Mouse (Mus musculus) thymus, adult 2 months (tissue): ENCODE results near the gene Pemt. TPM values are rescaled to one million over a fixed set of nuclear protein-coding genes. Genes with fewer than 3 reads are reported as not detected.

ENCODE experiments used
- DNase-seq: peaks from one replicate; pipeline ENCODE4 v3.0.0; 2021
- H3K27ac ChIP-seq: fragments of 200-500 bp; 2 replicates; pipeline ENCODE4 v1.5.1; 2012; ENCODE audit warnings: low read length, control low read depth; ENCODE audit not compliant: control insufficient read depth, insufficient read depth
- H3K27me3 ChIP-seq: fragments of 200-500 bp; 2 replicates; pipeline ENCODE4 v1.6.1; 2012; ENCODE audit warnings: mild to moderate bottlenecking, low read length, moderate library complexity, mixed read lengths; ENCODE audit not compliant: control insufficient read depth, insufficient read depth
- H3K36me3 ChIP-seq: fragments of 200-500 bp; 2 replicates; pipeline ENCODE4 v1.6.1; 2012; ENCODE audit warnings: mild to moderate bottlenecking, low read length, moderate library complexity; ENCODE audit not compliant: control insufficient read depth, insufficient read depth
- H3K4me1 ChIP-seq: fragments of 200-500 bp; replicated peaks from 2 replicates; pipeline ENCODE4 v1.6.1; 2012; ENCODE audit warnings: low read length; ENCODE audit not compliant: control insufficient read depth, insufficient read depth
- H3K4me3 ChIP-seq: fragments of 200-500 bp; 2 replicates; pipeline ENCODE4 v1.5.1; 2012; ENCODE audit warnings: mild to moderate bottlenecking, low read length, control low read depth, moderate library complexity; ENCODE audit not compliant: control insufficient read depth, insufficient read depth
- CTCF ChIP-seq: fragments of 200-500 bp; IDR thresholded peaks from 2 replicates; pipeline ENCODE4 v1.5.1; 2012; ENCODE audit warnings: mild to moderate bottlenecking, control low read depth, low read length, moderate library complexity, borderline replicate concordance; ENCODE audit not compliant: control insufficient read depth, poor library complexity, insufficient read depth; ENCODE audit errors: extremely low read depth
- POLR2A ChIP-seq: fragments of 200-500 bp; IDR thresholded peaks from 2 replicates; pipeline ENCODE4 v1.6.1; 2012; ENCODE audit warnings: mild to moderate bottlenecking, low read length, control low read depth, moderate library complexity; ENCODE audit not compliant: control insufficient read depth, poor library complexity, insufficient read depth; ENCODE audit errors: extremely low read depth
- WGBS: fragments of 180-500 bp; shearing (Covaris S2); methylation state at CpG from one replicate; pipeline ENCODE4 v1.1.7; 2018; 5-methylcytosine and 5-hydroxymethylcytosine counted together
- polyA plus RNA-seq: library from polyadenylated mRNA; depleted of rRNA; stranded (reverse); fragments of >200 nt; gene quantifications from 2 replicates; pipeline ENCODE4 v1.2.3, GENCODE M21; 2012; rRNA removed

Pemt gene
- polyA plus RNA-seq, 1 experiment, result 10.6 TPM

DNA sequence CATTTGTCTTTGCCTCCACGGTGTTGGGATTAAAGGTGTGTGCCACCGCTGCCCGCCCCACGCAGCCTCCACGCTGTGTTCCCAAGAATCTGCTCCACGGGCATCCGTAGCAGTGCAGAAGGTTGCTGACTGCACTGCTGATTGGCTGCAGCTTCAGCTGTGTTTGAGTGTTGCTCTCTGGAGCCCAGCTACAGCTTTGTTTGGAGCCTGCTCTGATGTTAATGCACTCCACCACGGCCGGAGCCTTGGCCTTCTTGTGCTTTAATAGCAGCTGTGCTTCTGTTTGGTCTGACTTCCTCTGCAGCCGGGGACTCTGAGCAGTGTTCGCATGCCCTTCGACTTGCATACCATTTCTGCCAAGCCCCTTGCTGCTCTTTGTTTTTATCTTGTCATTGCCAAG is 112.3 kb downstream of the Pemt start:
- H3K4me3 ChIP-seq, result no peak overlapping the region
- no peaks in the 10 kb centered on the region for H3K27me3 ChIP-seq
- WGBS, result 86% methylated on average over 12 of the region's 12 CpGs
- no peak for TF ChIP-seq CTCF
- no peak for TF ChIP-seq POLR2A
- H3K36me3 ChIP-seq, result no peaks in the 10 kb centered on the region
- H3K4me1 ChIP-seq, result no peaks in the 10 kb centered on the region
- DNase-seq, result no peak
- H3K27ac ChIP-seq, result no peak overlapping the region

DNA sequence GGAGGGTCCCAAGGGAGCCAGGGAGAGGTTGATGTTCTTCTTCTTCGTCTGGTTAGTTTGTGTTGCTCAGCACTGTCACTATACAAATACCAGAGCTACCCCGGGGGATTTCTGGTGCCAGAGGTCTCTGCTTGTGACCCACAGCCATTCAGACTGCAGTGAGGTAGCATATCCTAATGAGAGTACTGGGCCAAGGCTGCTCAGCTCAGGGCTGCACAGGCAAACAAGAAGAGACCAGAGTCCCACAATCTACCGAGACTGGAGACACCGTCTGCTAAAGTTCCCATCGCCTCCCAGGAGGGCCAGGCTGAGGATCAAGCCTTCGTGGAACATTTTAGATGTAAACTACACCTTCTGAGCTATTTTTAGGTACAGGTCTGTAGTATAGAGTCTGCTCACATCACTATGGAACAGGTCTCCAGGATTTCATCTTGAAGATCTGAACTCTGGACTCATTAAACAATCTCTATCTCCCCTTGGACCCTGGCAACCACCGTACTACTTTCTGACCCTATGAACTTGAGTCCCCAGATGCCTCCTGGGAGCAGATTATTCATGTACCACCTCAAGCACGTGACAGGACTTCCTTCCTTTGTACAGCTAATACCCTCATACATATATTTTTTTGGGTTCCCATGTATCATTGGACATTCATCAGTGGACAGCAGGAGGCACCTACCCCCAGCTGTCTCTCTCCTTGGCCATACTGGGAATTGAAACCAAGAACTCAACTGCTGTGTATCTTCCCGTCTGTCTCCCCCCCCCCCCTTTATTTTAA is 113.5 kb downstream of the Pemt start:
- H3K4me1 ChIP-seq, result no peaks in the 10 kb centered on the region
- no peak overlapping the region for H3K27ac ChIP-seq
- TF ChIP-seq POLR2A (no peak), CTCF (no peak)
- H3K27me3 ChIP-seq, result no peaks in the 10 kb centered on the region
- DNase-seq, result no peak
- WGBS, result 71% methylated on average over 9 of the region's 9 CpGs
- no peaks in the 10 kb centered on the region for H3K36me3 ChIP-seq
- H3K4me3 ChIP-seq, result no peak overlapping the region

DNA sequence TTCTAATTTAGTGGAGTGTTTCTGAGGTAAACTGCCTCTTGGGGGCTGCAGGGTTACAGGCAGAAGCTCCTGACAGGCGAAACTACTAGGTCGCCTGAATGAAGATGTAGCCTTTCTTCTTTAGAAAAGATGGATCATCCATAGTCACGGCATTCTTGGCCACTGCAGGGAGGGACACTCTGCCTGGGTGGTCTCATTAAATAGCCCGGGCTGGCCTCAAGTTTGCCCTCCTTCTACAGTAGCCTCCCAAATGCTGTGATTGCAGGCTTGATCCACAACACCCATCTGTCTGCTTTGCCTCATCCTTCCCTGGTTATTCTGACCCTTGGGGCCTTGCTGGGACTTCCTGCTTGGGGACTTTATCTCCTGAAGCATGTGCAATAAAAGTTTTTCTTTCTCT is 116.3 kb downstream of the Pemt start:
- WGBS, result 87% methylated on average over 4 of the region's 4 CpGs
- Histone ChIP-seq H3K4me1 (no peaks in the 10 kb centered on the region), H3K27ac (no peak overlapping the region), H3K4me3 (no peak overlapping the region), H3K36me3 (no peaks in the 10 kb centered on the region), H3K27me3 (no peaks in the 10 kb centered on the region)
- TF ChIP-seq CTCF (no peak), POLR2A (no peak)
- no peak for DNase-seq

DNA sequence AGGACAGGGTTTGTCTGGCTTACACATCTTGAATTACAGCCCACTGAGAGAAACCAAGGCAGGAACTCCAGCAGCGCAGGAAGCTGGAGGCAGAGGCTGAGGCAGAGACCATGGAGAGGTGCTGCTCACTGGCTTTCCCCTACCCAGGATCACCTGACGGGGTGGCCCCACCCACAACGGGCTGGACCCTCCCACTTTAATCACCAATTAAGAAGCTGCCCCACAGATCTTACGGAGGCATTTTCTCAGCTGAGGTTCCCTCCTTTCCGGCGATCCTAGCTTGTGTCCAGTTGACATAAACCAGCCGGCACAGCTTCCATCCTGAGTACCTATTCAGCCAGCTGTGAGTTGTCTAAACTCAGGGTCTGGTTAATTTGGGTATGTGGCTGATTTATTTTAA is 125.0 kb downstream of the Pemt start:
- WGBS, result 84% methylated on average over 7 of the region's 7 CpGs
- Histone ChIP-seq H3K27ac (no peak overlapping the region), H3K27me3 (no peaks in the 10 kb centered on the region), H3K4me1 (no peaks in the 10 kb centered on the region), H3K36me3 (no peaks in the 10 kb centered on the region), H3K4me3 (no peak overlapping the region)
- TF ChIP-seq POLR2A, result no peak
- TF ChIP-seq CTCF, result no peak
- DNase-seq, result no peak

Other genes starting within 250 kb of the Pemt start
- gene Flcn, start 236.5 kb downstream of the Pemt start, polyA plus RNA-seq, result 74.4 and 74.7 TPM in 2 replicates
- gene Nt5m, start 207.0 kb downstream of the Pemt start, polyA plus RNA-seq, result 30.1 and 31.0 TPM in 2 replicates
- gene Cops3, start 206.7 kb downstream of the Pemt start, polyA plus RNA-seq, result 31.0 and 35.3 TPM in 2 replicates
- 21.0 and 23.6 TPM in 2 replicates for gene Med9, start 98.3 kb downstream of the Pemt start, polyA plus RNA-seq
- gene Rasd1, start 81.5 kb downstream of the Pemt start, polyA plus RNA-seq, result 2.7 and 4.8 TPM in 2 replicates
- gene Rai1, start 58.5 kb upstream of the Pemt start, polyA plus RNA-seq, result 205 and 240 TPM in 2 replicates
- 466 and 519 TPM in 2 replicates for gene Srebf1, start 176.1 kb upstream of the Pemt start, polyA plus RNA-seq